Mouse (Mus musculus): ENCODE results near the gene Arhgap23. TPM values are rescaled to one million over a fixed set of nuclear protein-coding genes. Genes with fewer than 3 reads are reported as not detected.
A peak's percentile ranks its signal among the peaks of the same experiment; 100 is the strongest.

The Arhgap23 gene
- total RNA-seq, 2 experiments from 2014 or later = 6.1 to 6.3 TPM

GRCm38 (mm10) chr11:97434121-97434520 lies 18.8 kb downstream of the Arhgap23 start:
- no peak for ATAC-seq (replicated peaks; ENCODE audit: poor library complexity)

GRCm38 (mm10) chr11:97434704-97435454 lies 19.5 kb downstream of the Arhgap23 start:
- ATAC-seq (replicated peaks; ENCODE audit: poor library complexity) = peak; percentile 75

GRCm38 (mm10) chr11:97435808-97436491 lies 20.6 kb downstream of the Arhgap23 start:
- peak; percentile 29; the same call in 1 of the 2 replicates for ATAC-seq (replicated peaks; ENCODE audit: poor library complexity)

DNA sequence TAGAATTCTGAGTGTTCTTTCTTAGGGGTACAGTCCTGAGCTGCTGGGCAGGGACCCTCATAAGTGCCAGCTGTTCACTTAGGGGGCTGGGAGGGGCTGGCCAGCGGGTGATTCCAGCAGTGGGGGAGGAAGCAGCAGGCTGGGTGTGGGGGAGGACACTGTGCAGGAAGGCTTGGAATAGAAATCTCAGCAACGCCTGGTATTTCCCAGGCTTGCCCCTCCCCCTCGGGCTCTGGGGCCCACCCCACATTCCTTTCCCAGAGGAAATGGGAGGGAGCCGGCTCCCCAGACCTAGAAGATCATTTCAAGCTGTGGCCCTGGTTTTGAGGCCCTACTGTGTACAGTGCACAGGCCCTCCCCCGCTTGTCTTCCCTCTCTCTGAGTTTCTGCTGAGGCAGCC lies 22.4 kb downstream of the Arhgap23 start:
- no peak for ATAC-seq (replicated peaks; ENCODE audit: poor library complexity)

- no peak for ATAC-seq (replicated peaks; ENCODE audit: poor library complexity)
These were observed 23.5 kb downstream of the Arhgap23 start for GRCm38 (mm10) chr11:97438868-97439267.

DNA sequence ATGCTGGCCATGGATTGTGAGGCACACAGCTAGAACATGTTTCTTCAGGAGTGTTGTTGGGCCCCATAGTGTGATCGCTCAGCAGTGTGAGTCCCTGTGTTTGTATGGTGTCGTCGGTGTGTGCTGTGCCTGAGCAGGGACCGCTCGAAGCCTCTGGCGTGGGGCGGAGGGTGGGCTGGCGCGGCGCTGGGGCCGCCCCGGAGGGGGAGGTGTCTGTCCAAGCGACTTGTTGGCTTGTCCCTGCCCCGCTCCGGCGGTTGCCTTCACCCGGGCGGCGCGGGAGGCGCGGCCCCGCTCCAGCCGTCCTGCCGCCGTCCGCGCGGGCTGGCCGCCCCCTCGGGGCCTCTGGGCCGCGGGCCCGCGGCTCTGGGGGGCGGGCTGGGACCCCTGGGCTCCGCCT lies 24.6 kb downstream of the Arhgap23 start:
- peak; percentile 26 for ATAC-seq (replicated peaks; ENCODE audit: poor library complexity)

GRCm38 (mm10) chr11:97440441-97440881 lies 25.1 kb downstream of the Arhgap23 start:
- ATAC-seq (replicated peaks; ENCODE audit: poor library complexity) = no peak

- no peak for ATAC-seq (replicated peaks; ENCODE audit: poor library complexity)
These were observed 25.8 kb downstream of the Arhgap23 start for GRCm38 (mm10) chr11:97441036-97441657.

DNA sequence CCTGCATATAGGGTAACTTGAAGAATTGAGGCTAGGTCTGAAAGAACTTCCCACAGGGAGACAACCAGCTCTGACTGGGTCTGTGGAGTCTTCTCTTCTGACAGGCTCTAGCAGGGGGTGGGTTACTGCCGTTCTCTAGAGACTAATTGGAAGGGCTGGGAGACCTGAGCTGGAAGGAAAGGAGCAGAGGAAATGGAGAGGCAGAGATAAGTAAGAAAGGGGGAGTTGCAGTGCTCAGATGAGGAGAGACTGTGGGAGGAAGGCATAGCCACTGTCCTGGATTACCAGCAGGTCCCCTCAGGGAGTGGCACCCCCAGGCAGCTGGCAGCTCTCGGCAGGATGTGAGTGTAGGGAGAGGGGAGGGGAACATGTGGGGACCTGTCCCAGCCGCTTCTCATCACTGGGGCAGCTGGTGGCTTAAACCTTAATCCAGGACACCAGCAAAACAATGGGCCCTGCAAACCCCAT lies 26.4 kb downstream of the Arhgap23 start:
- no peak; the same call in 1 of the 2 replicates for ATAC-seq (replicated peaks; ENCODE audit: poor library complexity)

GRCm38 (mm10) chr11:97442891-97443675 lies 27.8 kb downstream of the Arhgap23 start:
- ATAC-seq (replicated peaks; ENCODE audit: poor library complexity) = 0 out of 2 replicates have a peak, but pooled peaks have one; percentile 7

- no peak for ATAC-seq (replicated peaks; ENCODE audit: poor library complexity)
These were observed 30.3 kb downstream of the Arhgap23 start for GRCm38 (mm10) chr11:97445596-97445995.

GRCm38 (mm10) chr11:97445999-97446511 lies 30.7 kb downstream of the Arhgap23 start:
- ATAC-seq (replicated peaks; ENCODE audit: poor library complexity) = peak; percentile 69

DNA sequence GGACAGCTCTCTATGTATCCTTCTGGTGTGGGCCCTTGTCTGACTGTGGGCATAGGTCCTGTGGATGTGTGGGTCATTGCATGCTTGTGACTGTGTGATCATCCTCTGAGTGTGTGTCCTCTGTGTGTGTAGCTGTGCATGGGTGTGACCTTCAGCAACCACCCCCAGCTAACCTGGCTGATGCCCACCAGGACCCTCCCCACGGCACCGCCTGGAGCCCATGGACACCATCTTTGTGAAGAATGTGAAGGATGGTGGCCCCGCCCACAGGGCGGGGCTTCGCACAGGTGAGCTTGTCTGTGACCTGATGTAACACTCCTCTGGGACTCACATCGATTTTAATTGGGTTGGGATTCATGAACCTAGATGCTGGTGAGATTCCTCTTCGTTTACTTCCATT lies 32.6 kb downstream of the Arhgap23 start:
- no peak for ATAC-seq (replicated peaks; ENCODE audit: poor library complexity)

- ATAC-seq (replicated peaks; ENCODE audit: poor library complexity) = peak; percentile 32
These were observed 33.5 kb downstream of the Arhgap23 start for GRCm38 (mm10) chr11:97448611-97449394.

DNA sequence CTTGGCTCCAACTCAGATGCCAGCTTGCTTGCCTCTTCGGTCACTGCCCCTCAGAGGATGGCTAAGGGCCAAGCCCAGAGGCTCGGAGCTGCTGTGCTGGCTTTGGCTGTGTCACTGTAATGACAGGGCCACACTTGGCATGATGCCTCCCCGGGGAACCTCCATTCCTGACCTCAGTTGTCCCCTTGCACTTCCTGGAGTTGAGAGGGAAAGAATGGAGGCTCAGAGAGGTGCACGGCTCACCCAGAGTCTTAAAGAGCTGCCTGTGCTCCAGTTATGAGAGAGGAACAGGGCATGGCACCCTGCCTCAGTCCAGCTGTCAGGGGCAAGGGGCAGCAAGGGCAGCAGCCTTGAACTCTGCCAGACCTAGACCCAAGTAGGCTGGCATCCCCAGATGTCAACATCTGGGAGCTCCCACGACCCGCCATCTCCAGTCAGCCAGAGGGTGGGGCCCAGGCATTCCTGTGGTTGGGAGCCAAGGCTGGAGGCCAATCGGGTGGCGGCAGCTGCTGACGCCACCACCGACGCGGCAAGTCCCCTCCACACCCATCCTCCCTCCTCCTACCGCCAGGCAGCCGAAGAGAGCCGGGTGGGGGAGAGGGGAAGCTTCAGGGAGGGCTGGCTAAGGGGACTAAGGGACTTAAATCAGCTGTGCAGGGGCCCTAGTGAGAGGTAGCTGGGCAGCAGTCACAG lies 34.4 kb downstream of the Arhgap23 start:
- peak; percentile 49 for ATAC-seq (replicated peaks; ENCODE audit: poor library complexity)

- no peak for ATAC-seq (replicated peaks; ENCODE audit: poor library complexity)
These were observed 35.1 kb downstream of the Arhgap23 start for GRCm38 (mm10) chr11:97450305-97450922.

GRCm38 (mm10) chr11:97451625-97452024 lies 36.3 kb downstream of the Arhgap23 start:
- no peak for ATAC-seq (replicated peaks; ENCODE audit: poor library complexity)

DNA sequence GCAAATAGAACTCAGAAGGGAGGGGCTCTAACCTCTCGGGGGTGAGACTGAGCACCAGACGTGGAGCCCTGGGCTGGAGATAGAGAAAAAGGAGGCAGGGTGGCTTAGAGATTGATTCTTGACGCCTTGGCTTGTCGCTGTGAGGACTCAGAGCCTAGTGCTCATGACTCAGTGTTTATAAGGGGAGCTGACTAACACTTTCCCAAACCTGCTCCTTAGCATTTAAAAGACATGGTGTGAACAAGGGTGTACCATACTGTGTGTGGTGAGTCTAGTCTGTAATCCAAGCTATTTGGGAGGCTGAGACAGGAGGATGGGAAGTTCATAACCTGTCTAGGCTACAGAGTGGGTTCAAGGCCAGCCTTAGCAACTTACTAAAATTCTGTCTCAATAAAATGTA lies 41.8 kb downstream of the Arhgap23 start:
- no peak for ATAC-seq (replicated peaks; ENCODE audit: poor library complexity)
